Mouse (Mus musculus): ENCODE measurements around the gene Antxr1. TPM values are rescaled to one million over a fixed set of nuclear protein-coding genes. Genes with fewer than 3 reads are reported as not detected.
A peak's percentile ranks its signal among the peaks of the same experiment; 100 is the strongest.

Gene Antxr1
- polyA plus RNA-seq, 1 experiment from 2014 or later, result 0.47 TPM

- no peak overlapping the region for H3K4me2 ChIP-seq (ENCODE audit: low read depth, low read length)
- H3K4me3 ChIP-seq (ENCODE audit: low read depth, low read length), result no peak overlapping the region
- H3K27me3 ChIP-seq (ENCODE audit: insufficient read depth, low read length), result no peaks in the 10 kb centered on the region
- H3K9ac ChIP-seq (replicated peaks), result no peak overlapping the region
- H3K36me3 ChIP-seq (replicated peaks; ENCODE audit: insufficient read depth, low read length), result no peaks in the 10 kb centered on the region
- no peaks in the 10 kb centered on the region for H3K9me3 ChIP-seq (ENCODE audit: low read length)
- no peak for DNase-seq
- 61% methylated on average over 3 of the region's 3 CpGs for WGBS (ENCODE audit: insufficient replicate concordance)
- H3K4me1 ChIP-seq (ENCODE audit: insufficient read depth), result no peaks in the 10 kb centered on the region
- no peak overlapping the region for H3K27ac ChIP-seq (ENCODE audit: low read depth)
- TF ChIP-seq CTCF (IDR thresholded peaks at IDR 0.05; ENCODE audit: low read depth) (no peak), EP300 (IDR thresholded peaks at IDR 0.05; ENCODE audit: low read depth) (no peak)
- no peak for ATAC-seq
Observed at GRCm38 (mm10) chr6:87294904-87295303, 40.7 kb downstream of the Antxr1 start.

GRCm38 (mm10) chr6:87292911-87293851 is 42.4 kb downstream of the Antxr1 start:
- no peak for TF ChIP-seq CTCF (IDR thresholded peaks at IDR 0.05; ENCODE audit: low read depth)
- TF ChIP-seq EP300 (IDR thresholded peaks at IDR 0.05; ENCODE audit: low read depth), result no peak
- Histone ChIP-seq H3K9ac (replicated peaks) (no peak overlapping the region), H3K27ac (ENCODE audit: low read depth) (no peak overlapping the region), H3K36me3 (replicated peaks; ENCODE audit: insufficient read depth, low read length) (no peaks in the 10 kb centered on the region), H3K4me2 (ENCODE audit: low read depth, low read length) (no peak overlapping the region), H3K27me3 (ENCODE audit: insufficient read depth, low read length) (no peaks in the 10 kb centered on the region), H3K4me1 (ENCODE audit: insufficient read depth) (no peaks in the 10 kb centered on the region), H3K9me3 (ENCODE audit: low read length) (no peaks in the 10 kb centered on the region), H3K4me3 (ENCODE audit: low read depth, low read length) (no peak overlapping the region)
- DNase-seq (no peak), ATAC-seq (no peak)
- WGBS (ENCODE audit: insufficient replicate concordance), result 69% methylated on average over 18 of the region's 18 CpGs

GRCm38 (mm10) chr6:87287251-87287650 is 48.4 kb downstream of the Antxr1 start:
- Histone ChIP-seq H3K4me2 (ENCODE audit: low read depth, low read length) (no peak overlapping the region), H3K9ac (replicated peaks) (no peak overlapping the region), H3K9me3 (ENCODE audit: low read length) (no peaks in the 10 kb centered on the region), H3K27me3 (ENCODE audit: insufficient read depth, low read length) (no peaks in the 10 kb centered on the region), H3K4me3 (ENCODE audit: low read depth, low read length) (no peak overlapping the region), H3K36me3 (replicated peaks; ENCODE audit: insufficient read depth, low read length) (no peaks in the 10 kb centered on the region), H3K27ac (ENCODE audit: low read depth) (no peak overlapping the region), H3K4me1 (ENCODE audit: insufficient read depth) (no peaks in the 10 kb centered on the region)
- no peak for ATAC-seq
- DNase-seq, result no peak
- WGBS (ENCODE audit: insufficient replicate concordance), result 77% methylated on average over 6 of the region's 6 CpGs
- no peak for TF ChIP-seq CTCF (IDR thresholded peaks at IDR 0.05; ENCODE audit: low read depth)
- TF ChIP-seq EP300 (IDR thresholded peaks at IDR 0.05; ENCODE audit: low read depth), result no peak

- H3K4me3 ChIP-seq (ENCODE audit: low read depth, low read length), result no peak overlapping the region
- TF ChIP-seq EP300 (IDR thresholded peaks at IDR 0.05; ENCODE audit: low read depth) (no peak), CTCF (IDR thresholded peaks at IDR 0.05; ENCODE audit: low read depth) (no peak)
- no peak overlapping the region for H3K27ac ChIP-seq (ENCODE audit: low read depth)
- no peak for DNase-seq
- no peak overlapping the region for H3K4me2 ChIP-seq (ENCODE audit: low read depth, low read length)
- WGBS (ENCODE audit: insufficient replicate concordance), result 72% methylated on average over 7 of the region's 7 CpGs
- H3K27me3 ChIP-seq (ENCODE audit: insufficient read depth, low read length), result no peaks in the 10 kb centered on the region
- no peaks in the 10 kb centered on the region for H3K9me3 ChIP-seq (ENCODE audit: low read length)
- H3K9ac ChIP-seq (replicated peaks), result no peak overlapping the region
- no peaks in the 10 kb centered on the region for H3K4me1 ChIP-seq (ENCODE audit: insufficient read depth)
- no peak for ATAC-seq
- no peaks in the 10 kb centered on the region for H3K36me3 ChIP-seq (replicated peaks; ENCODE audit: insufficient read depth, low read length)
Observed at GRCm38 (mm10) chr6:87285365-87285749, 50.3 kb downstream of the Antxr1 start.

GRCm38 (mm10) chr6:87284716-87285364 is 50.8 kb downstream of the Antxr1 start:
- TF ChIP-seq EP300 (IDR thresholded peaks at IDR 0.05; ENCODE audit: low read depth) (no peak), CTCF (IDR thresholded peaks at IDR 0.05; ENCODE audit: low read depth) (no peak)
- no peaks in the 10 kb centered on the region for H3K9me3 ChIP-seq (ENCODE audit: low read length)
- DNase-seq, result no peak
- no peak overlapping the region for H3K4me3 ChIP-seq (ENCODE audit: low read depth, low read length)
- H3K9ac ChIP-seq (replicated peaks), result no peak overlapping the region
- no peak overlapping the region for H3K4me2 ChIP-seq (ENCODE audit: low read depth, low read length)
- no peaks in the 10 kb centered on the region for H3K4me1 ChIP-seq (ENCODE audit: insufficient read depth)
- no peak overlapping the region for H3K27ac ChIP-seq (ENCODE audit: low read depth)
- 74% methylated on average over 11 of the region's 11 CpGs for WGBS (ENCODE audit: insufficient replicate concordance)
- no peaks in the 10 kb centered on the region for H3K36me3 ChIP-seq (replicated peaks; ENCODE audit: insufficient read depth, low read length)
- no peaks in the 10 kb centered on the region for H3K27me3 ChIP-seq (ENCODE audit: insufficient read depth, low read length)
- no peak for ATAC-seq

- TF ChIP-seq CTCF (IDR thresholded peaks at IDR 0.05; ENCODE audit: low read depth) (no peak), EP300 (IDR thresholded peaks at IDR 0.05; ENCODE audit: low read depth) (no peak)
- no peaks in the 10 kb centered on the region for H3K27me3 ChIP-seq (ENCODE audit: insufficient read depth, low read length)
- 58% methylated on average over 8 of the region's 8 CpGs for WGBS (ENCODE audit: insufficient replicate concordance)
- H3K9me3 ChIP-seq (ENCODE audit: low read length), result no peaks in the 10 kb centered on the region
- H3K4me3 ChIP-seq (ENCODE audit: low read depth, low read length), result no peak overlapping the region
- H3K4me2 ChIP-seq (ENCODE audit: low read depth, low read length), result no peak overlapping the region
- DNase-seq, result peak; percentile 21
- no peak for ATAC-seq
- H3K36me3 ChIP-seq (replicated peaks; ENCODE audit: insufficient read depth, low read length), result no peaks in the 10 kb centered on the region
- H3K4me1 ChIP-seq (ENCODE audit: insufficient read depth), result no peaks in the 10 kb centered on the region; the same call in 1 of the 2 replicates
- no peak overlapping the region for H3K27ac ChIP-seq (ENCODE audit: low read depth)
- H3K9ac ChIP-seq (replicated peaks), result no peak overlapping the region
Observed at GRCm38 (mm10) chr6:87282346-87282781, 53.3 kb downstream of the Antxr1 start.
